Mouse (Mus musculus) C2C12 (cell line): ENCODE data around the gene Fntb. TPM values are rescaled to one million over a fixed set of nuclear protein-coding genes. Genes with fewer than 3 reads are reported as not detected.

Experiments
- H3K27me3 ChIP-seq: one replicate; pipeline ENCODE4 v1.6.1; 2011; ENCODE audit not compliant: control insufficient read depth, insufficient read depth, insufficient read length
- H3K36me3 ChIP-seq: one replicate; pipeline ENCODE4 v1.6.1; 2011; ENCODE audit not compliant: control insufficient read depth, insufficient read depth
- H3K4me3 ChIP-seq: one replicate; pipeline ENCODE4 v1.5.1; 2011; ENCODE audit warnings: mild to moderate bottlenecking, control low read depth; ENCODE audit not compliant: poor library complexity, insufficient read depth, severe bottlenecking
- H3K79me2 ChIP-seq: one replicate; pipeline ENCODE4 v1.6.1; 2011; ENCODE audit not compliant: control insufficient read depth, insufficient read depth
- H3K79me3 ChIP-seq: one replicate; pipeline ENCODE4 v1.6.1; 2011; ENCODE audit warnings: low read depth, control low read depth
- H3ac ChIP-seq: one replicate; pipeline ENCODE3; 2011; ENCODE audit warnings: low read depth; ENCODE audit not compliant: control insufficient read depth, insufficient read length
- CEBPB ChIP-seq: IDR thresholded peaks from one replicate; pipeline ENCODE4 v1.6.1; 2011; ENCODE audit warnings: low read depth, mild to moderate bottlenecking, control low read depth, moderate library complexity
- CTCF ChIP-seq: IDR thresholded peaks from one replicate; pipeline ENCODE4 v1.5.1; 2011; ENCODE audit not compliant: control insufficient read depth, insufficient read depth, insufficient read length
- FOSL1 ChIP-seq: IDR thresholded peaks from one replicate; pipeline ENCODE4 v1.8.0; 2011; ENCODE audit warnings: mild to moderate bottlenecking, low read length; ENCODE audit not compliant: poor library complexity, insufficient read depth, severe bottlenecking
- MAX ChIP-seq: IDR thresholded peaks from one replicate; pipeline ENCODE4 v1.6.1; 2011; ENCODE audit warnings: mild to moderate bottlenecking, control low read depth
- MYOD1 ChIP-seq: IDR thresholded peaks from one replicate; pipeline ENCODE4 v1.6.1; 2011; ENCODE audit warnings: low read depth; ENCODE audit not compliant: control insufficient read depth, insufficient read length
- MYOG ChIP-seq: IDR thresholded peaks from one replicate; pipeline ENCODE4 v1.6.1; 2011; ENCODE audit not compliant: control insufficient read depth, insufficient read length; ENCODE audit errors: extremely low read depth
- USF1 ChIP-seq: IDR thresholded peaks from one replicate; pipeline ENCODE4 v1.6.1; 2011; ENCODE audit warnings: low read depth, mild to moderate bottlenecking, control low read depth, moderate library complexity
- polyA plus RNA-seq: library from polyadenylated mRNA; unstranded; fragments of >200 nt; fragmentation: generic; extraction: Trizol; gene quantifications from one replicate; pipeline ENCODE4 v1.2.1, GENCODE M21; 2012; ENCODE audit warnings: missing spikeins

The Fntb gene
- polyA plus RNA-seq, 1 experiment: 19.6 TPM

GRCm38 (mm10) chr12:76752652-76753318 lies 12.6 kb upstream of the Fntb start:
- H3ac ChIP-seq: no peak overlapping the region
- peaks cover 5% of the 10 kb centered on the region for H3K27me3 ChIP-seq
- no peaks in the 10 kb centered on the region for H3K79me2 ChIP-seq
- TF ChIP-seq MAX (no peak), FOSL1 (no peak), MYOD1 (no peak), CEBPB (no peak), MYOG (no peak), USF1 (no peak), CTCF (no peak)
- H3K79me3 ChIP-seq: no peaks in the 10 kb centered on the region
- H3K36me3 ChIP-seq: no peaks in the 10 kb centered on the region
- no peak overlapping the region for H3K4me3 ChIP-seq

DNA sequence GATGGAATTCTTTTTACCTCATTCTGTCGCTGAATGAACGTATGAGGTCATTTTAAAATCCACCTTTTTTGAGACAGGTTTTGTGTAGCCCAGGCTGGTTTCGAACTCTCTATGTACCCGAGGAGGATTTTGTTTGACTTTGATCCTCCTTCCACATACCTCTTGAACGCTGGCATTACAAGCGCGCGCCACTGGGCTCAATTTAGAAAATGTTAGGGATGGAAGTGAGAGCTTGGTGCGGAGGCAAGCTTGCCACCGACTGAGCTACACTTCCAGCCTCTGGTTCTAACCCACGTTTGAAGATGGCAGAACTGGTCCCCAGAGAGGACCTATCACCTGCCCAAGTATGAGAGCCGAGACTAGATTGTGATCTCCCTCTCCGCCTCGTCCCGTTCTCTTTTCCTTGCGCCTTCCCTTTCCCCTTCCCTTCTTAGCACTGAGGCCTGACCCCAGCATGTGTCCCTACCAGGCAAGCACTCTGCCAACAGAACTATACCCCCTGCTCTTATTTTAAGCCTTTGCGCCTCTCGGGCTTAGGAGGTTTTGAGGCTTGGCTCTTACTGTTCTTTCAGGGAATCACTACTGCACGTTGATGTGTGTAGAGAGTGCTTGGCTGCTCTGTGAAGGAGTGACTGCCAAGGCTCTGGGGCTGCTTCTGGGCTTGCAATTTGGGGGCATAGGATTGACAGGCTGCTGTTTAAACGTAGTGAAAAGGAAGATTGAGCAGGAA lies 677 bp downstream of the Fntb start:
- no peak for TF ChIP-seq MYOG
- TF ChIP-seq CEBPB: no peak
- TF ChIP-seq USF1: no peak
- no peak for TF ChIP-seq MYOD1
- TF ChIP-seq CTCF: no peak
- TF ChIP-seq MAX: no peak
- no peak for TF ChIP-seq FOSL1

GRCm38 (mm10) chr12:76770841-76771500 lies 5.6 kb downstream of the Fntb start:
- TF ChIP-seq USF1 (no peak), MYOG (no peak), CTCF (no peak), MYOD1 (no peak), MAX (no peak), FOSL1 (no peak), CEBPB (no peak)
- H3K4me3 ChIP-seq: no peak overlapping the region
- H3ac ChIP-seq: no peak overlapping the region
- H3K36me3 ChIP-seq: no peaks in the 10 kb centered on the region
- H3K79me3 ChIP-seq: no peaks in the 10 kb centered on the region
- H3K79me2 ChIP-seq: peaks cover 3% of the 10 kb centered on the region
- H3K27me3 ChIP-seq: no peaks in the 10 kb centered on the region

More for the DNA sequence above, 677 bp downstream of the Fntb start:
- Histone ChIP-seq H3K4me3 (peak overlapping the region; percentile 41), H3K79me2 (peaks cover 6% of the 10 kb centered on the region), H3K79me3 (no peaks in the 10 kb centered on the region), H3K27me3 (no peaks in the 10 kb centered on the region), H3ac (peak overlapping the region; percentile 75), H3K36me3 (no peaks in the 10 kb centered on the region)

- H3K36me3 ChIP-seq: no peaks in the 10 kb centered on the region
- no peaks in the 10 kb centered on the region for H3K79me3 ChIP-seq
- H3K79me2 ChIP-seq: no peaks in the 10 kb centered on the region
- H3K4me3 ChIP-seq: no peak overlapping the region
- TF ChIP-seq CEBPB: no peak
- H3ac ChIP-seq: no peak overlapping the region
- H3K27me3 ChIP-seq: no peaks in the 10 kb centered on the region
Measured at GRCm38 (mm10) chr12:76771540-76771939, 6.2 kb downstream of the Fntb start.

- Histone ChIP-seq H3ac (no peak overlapping the region), H3K4me3 (no peak overlapping the region), H3K79me3 (no peaks in the 10 kb centered on the region), H3K79me2 (no peaks in the 10 kb centered on the region), H3K36me3 (no peaks in the 10 kb centered on the region), H3K27me3 (no peaks in the 10 kb centered on the region)
- no peak for TF ChIP-seq MYOD1
- TF ChIP-seq MYOG: no peak
- TF ChIP-seq CTCF: no peak
Measured at GRCm38 (mm10) chr12:76774652-76775051, 9.3 kb downstream of the Fntb start.
